Mouse (Mus musculus) liver, embryonic 14.5 days (tissue): ENCODE results near the gene Insyn1.
A peak's percentile ranks its signal among the peaks of the same experiment; 100 is the strongest.

Source experiments
- CTCF ChIP-seq: IDR thresholded peaks from 2 replicates; pipeline ENCODE4 v1.5.1; 2016; ENCODE audit warnings: antibody characterized with exemption, low read depth, control low read depth
- EP300 ChIP-seq: IDR thresholded peaks from 2 replicates; pipeline ENCODE4 v1.6.1; 2016; ENCODE audit warnings: antibody characterized with exemption, low read depth

- peak; percentile 71 for TF ChIP-seq CTCF
- TF ChIP-seq EP300 = no peak
Observed at GRCm38 (mm10) chr9:58535447-58536134, 47.2 kb downstream of the Insyn1 start.
